Mouse (Mus musculus): ENCODE data around the gene Bag5.

The Bag5 gene

DNA sequence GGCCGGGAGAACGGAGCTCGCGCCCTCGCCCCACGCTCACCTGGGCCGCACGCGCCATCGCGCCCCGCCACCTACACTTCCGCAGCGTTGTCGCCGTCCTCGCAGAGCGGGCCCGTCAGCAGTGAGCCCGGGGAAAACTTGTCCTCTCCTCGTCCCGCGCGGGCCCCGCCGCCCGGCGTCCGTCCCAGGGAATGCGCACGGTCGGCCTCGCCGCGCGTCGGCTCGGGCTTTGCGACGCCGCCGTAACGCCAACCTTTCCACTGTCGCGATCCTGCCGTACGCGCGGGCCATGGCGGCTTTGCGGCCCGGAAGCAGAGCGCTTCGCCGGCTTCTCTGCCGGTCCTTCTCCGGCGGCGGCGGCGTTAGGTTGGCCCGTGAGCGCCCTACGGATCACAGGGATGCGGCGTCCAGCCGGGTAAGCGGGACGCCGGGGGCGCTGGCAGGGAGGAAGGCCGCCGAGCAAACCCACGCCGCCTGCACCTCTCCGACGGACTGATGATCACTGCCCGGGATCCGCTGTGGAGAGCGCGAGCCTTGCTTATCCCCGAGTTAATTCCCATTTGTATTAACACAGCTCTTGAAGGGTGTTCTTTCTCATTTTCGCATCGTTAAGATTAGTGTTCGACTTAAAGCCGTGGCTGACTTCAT, at the start of gene Bag5, which contains the start of gene Apopt1:
Gene Bag5, minus strand, starts transcription at position 254 of the 648 bp plus-strand sequence.
Gene Apopt1, plus strand, starts transcription at position 258 of the 648 bp plus-strand sequence.
- DNase-seq (ENCODE audit: low read depth, low spot score), result peak; percentile 96

DNA sequence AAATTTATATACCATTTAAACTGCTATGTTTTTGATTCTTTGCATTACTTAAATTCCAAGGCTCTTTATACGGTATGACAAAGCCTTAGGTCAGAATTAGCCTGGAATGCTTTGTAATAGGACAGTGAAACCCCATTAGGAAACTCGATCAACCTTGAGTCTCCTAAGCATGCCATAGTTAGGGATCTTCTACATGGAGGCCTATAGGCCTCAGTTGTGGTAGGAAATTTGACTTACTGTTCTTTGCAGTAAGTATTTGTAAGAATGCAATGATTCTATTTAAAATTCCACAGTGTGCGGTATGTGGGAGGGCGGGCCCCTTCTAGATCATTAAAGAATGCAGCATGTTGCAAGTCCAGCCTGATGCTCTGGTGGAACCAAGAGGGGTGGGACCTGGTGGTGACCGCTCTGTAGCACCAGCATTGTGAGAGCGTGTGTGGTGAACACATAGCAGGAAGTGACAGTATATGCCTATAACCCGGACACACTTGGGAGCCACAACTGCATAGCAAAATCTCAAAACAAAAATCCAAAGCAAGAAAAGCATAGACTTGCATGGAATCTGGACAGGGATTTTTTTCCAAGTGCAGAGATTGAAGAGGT, 47.4 kb upstream of the Bag5 start:
- DNase-seq (ENCODE audit: low read depth, low spot score), result no peak

DNA sequence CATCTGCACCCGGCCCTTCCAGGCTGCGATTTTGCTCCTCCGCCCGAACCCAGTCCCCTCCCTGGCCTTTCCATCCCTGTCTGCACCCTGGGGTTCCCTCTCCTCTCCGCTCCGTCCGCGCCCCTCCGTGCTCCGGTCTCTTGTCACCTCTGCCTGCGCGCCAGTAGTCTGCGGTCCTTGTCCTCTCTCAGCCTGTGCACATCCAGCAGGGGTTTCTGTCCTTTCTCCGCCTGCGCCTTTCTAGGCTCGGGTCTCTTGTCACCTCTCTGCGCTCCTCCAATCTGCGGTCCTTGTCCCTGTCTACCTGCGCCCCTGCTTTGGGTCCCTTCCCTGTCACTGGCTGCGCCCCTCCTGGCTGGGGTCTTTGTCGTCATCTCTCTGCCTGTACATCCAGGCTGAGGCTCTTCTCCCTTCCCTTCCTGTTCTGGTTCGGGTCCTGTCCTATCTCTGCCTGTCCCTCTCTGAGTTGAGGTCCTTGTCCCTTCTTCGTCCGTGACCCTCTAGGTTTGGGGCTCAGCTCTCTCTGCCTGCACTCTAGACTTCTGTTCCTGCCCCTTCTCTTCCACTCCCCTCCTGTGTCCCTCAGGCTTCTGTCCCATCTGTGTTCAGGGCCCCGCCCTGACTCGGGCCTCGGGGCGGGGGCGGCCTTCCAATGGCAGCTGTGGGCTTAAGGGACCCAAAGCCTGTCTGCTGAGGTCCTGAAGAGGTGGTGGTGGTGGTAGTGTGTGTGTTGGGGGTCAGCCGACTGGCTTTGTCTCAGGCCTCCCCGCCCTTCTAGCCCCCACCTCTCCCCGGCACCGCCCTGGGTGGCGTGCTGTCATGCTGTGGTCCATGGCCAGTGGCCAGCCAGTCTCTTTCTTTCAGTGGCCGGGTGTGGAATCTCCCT, 46.4 kb upstream of the Bag5 start:
- peak; percentile 44 for DNase-seq (ENCODE audit: low read depth, low spot score)

DNA sequence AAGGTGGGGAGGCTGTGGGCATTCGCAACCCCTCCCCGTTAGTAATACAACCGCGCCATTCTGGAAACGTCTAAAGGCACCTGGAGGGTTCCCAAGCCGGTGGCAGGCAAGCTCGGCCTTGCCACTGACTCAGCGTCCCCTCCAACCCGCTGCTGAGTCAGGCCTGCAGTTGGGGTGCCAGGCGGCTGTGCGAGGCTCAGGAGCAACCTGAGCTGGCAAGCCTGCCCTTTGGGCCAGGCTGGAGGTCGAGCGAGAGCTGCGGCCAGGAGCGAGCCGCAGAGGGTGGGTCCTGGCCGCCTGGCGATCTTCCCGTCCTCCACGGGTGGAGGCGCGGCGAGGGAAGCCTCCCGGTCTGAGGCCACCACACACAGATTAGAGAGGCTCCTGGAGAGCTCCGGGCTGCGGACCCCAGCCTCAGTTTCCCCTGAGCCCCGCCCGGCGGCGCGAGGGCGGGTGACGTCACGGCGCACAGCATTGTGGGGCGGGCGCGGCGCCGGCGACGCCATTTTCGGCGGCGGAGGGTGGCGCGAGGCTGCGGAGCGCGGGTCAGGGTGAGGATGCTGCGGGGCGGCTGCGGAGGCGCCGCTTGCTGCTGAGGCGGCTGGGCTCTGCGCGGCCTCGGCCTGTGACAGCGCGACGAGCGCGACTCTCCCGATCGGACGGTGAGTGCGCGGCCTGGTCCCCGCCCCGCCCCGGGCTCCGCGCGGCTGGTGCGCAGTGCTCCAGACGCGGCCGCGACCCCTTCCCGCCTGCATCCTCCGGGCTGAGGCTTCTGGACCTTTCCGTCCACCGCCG, 45.5 kb upstream of the Bag5 start, which contains the start of gene Klc1:
Gene Klc1, plus strand, starts transcription at position 469 of the 795 bp plus-strand sequence.
- peak; percentile 68 for DNase-seq (ENCODE audit: low read depth, low spot score)

DNA sequence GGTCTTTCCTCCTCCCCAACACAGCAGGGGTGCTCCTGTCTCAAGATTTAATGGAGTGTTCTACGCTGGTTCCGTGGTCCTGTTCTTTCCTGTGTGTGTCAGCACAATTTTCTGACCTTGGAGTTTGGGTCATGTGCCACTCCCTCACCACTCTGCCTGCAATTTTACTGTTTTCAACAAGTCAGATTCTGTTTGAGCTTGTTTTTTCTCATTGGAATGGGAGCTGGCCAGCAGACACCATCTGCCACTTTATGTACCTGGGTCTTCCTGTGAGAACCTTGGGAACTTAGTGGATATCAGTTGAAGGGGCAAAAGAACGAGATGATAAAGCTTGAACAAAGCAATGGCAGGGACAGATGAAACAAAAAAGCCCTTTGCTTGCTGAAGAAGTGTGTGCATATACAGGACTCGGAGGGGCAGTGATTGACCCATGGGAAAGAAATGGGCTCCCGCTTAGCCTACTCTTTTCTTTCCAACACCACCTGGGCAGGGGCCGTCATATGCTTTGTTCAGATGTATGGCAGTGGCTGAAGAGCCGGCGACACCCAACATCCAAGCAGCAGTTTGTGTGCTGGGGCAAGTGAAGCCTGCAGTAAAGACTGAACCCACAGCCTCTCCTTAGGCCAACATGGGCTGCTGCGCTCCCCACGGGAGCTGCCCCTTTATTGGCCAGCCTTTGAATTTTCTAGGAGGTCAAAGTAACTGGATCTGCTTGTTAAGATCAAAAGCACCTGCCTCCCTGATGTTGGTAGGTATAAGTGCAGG, 44.7 kb upstream of the Bag5 start:
- peak; percentile 45 for DNase-seq (ENCODE audit: low read depth, low spot score)

DNA sequence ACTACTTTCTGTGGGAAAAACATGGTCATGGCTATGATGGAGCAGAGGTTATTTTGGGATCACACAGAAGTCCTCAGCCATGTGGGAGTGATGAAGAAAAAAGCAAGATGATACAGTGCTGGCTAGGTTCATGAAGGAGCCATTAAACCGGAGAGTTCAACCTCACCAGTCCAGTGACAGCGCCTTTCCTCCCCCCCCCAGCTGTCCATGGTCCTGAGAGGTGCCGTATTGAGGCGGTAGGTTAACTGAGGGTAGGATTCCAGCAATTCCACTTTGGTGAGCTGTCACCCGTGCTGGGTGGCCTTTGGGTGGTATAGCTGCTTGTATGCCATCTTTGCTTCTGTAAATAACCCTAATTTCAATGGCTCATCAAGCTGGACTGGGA, 43.6 kb upstream of the Bag5 start:
- DNase-seq (ENCODE audit: low read depth, low spot score), result peak; percentile 57

DNA sequence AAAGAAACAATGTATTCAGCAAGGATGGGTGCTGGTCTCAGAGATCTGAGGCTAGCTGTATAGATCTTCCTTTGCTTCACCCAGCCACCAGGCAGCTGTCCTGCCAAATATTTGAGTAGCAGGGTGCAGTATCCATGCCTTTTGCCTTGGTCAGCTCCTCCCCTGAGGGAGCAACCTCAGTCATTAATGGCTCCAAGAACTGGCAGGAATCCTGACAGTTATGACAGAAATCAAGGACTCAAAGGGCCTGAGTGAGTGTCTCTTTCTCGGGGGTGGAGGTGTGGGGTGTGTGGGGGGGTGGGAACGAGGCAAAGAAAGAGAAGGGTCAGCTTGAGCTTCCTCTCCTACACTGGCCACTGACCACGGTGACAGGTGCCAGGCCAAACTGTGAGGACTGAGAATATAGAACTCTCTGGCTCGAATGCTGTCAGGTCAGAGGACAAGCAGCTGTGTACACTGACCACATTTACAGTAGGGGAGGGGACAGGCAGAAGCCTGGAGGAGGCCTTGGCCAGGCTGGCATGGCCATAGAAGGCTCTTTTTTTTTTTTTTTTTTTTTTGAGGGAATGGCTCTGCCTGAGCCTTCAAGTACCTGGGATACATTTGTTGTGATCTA, 43.1 kb upstream of the Bag5 start:
- no peak for DNase-seq (ENCODE audit: low read depth, low spot score)

DNA sequence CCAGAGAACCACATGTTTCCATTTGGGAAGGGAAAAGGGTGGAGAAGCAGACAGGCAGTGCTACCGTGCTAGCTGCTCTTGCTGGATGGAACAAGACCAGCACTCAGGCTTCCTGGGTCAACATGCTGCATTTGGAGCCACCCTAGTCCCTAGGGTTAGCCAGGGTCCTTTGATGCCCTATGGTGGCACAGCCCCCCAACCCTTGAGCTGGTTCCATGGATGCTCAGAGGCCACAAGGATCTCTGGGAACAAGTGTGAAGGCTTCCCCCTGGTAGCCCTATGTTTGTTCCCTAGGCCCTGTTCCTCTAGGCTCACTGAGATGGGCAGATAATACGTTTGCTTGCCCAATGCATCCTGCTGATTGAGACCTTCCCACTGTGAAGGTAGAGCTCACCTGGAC, 42.2 kb upstream of the Bag5 start:
- no peak for DNase-seq (ENCODE audit: low read depth, low spot score)

DNA sequence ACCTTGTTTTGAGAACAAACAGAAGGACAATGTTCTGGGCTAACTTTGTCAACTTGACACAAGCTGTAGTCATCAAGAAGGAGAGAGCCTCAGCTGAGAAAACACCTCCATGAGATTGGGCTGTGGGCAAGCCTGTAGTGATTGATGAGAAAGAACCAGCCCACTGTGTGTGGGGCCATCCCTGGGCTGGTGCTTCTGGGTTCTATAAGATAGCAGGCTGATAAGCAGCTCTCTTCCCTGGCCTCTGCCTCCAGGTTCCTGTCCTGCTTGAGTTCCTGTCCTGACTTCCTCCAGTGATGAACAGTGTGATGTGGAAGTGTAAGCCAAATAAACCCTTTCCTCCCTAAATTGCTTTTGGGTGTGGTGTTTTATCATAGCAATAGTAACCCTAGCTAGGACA, 41.7 kb upstream of the Bag5 start:
- no peak for DNase-seq (ENCODE audit: low read depth, low spot score)

DNA sequence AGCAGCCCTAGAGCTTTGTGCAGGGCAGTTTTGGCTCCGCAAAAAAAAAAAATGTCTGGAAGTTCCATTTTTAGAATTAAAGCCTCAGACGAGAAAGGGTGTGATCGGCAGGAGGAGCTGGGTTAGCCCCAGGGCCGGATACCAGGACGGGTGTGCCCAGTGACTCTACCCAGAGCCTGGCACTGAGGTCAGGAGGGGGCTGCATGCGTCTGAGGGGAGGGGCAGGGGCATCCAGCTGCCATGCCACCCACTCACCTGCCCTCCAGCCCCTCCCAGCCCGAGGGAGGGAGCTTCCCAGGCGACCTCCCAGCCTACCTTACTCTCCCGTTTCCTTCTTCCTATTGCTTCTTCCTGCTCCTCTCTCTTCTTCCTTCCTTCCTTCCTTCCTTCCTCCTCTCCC, 40.3 kb upstream of the Bag5 start:
- no peak for DNase-seq (ENCODE audit: low read depth, low spot score)

DNA sequence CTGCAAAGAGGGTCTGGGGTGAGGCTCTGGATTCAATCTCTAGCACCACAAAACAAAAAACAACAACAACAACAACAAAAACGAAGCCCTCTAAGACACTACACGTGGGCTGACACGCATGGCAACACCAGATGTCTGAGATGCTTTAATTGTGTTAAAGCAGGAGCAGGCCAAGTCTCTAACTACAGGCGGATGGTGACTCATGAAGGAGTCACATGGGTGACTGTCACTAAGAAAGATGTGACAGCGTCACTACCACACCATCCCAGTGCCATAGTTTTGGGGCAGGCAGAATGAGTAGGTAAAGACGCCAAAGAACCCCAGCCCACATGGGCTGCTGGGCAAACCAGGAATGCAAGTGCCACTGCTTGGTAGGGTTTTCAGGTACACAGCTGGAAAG, 39.4 kb upstream of the Bag5 start:
- no peak for DNase-seq (ENCODE audit: low read depth, low spot score)

DNA sequence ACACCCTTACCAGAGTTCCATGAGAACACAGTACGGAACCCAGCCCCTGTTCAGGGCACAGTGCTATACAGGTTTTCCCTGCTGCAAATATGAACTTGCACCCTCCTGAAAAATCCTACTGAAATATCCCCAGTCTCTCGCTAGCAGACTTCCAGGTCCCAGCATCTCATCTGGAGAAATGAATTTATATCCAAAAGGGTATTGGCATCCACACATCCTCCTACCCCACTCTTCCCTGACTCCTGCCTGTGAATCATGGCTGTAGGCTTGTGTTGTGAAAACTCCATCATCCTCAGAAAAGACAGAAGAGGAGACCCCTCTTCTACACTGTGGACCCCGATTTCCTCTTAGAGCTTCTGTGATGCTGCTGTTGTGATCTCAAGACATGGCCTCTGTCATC, 37.7 kb upstream of the Bag5 start:
- no peak for DNase-seq (ENCODE audit: low read depth, low spot score)

DNA sequence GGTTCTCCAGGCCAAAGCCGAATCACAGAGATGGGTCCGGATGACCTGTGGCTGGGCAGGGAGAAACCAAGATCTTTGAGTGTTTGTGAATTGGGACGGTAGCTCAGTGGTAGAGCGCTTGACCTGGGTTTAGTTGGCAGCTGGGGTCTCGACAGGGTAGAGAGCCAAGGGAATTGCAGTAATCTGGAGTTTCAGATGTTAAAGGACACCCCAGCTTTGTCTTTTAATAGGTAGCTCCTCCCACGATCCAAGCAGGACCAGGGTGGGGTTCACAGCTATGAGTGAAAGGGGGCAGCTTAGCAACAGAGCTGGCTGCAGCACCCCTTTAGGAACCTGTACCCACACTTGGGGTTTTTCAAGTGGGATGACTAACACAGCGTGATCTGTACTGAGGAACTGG, 34.4 kb upstream of the Bag5 start:
- no peak for DNase-seq (ENCODE audit: low read depth, low spot score)

DNA sequence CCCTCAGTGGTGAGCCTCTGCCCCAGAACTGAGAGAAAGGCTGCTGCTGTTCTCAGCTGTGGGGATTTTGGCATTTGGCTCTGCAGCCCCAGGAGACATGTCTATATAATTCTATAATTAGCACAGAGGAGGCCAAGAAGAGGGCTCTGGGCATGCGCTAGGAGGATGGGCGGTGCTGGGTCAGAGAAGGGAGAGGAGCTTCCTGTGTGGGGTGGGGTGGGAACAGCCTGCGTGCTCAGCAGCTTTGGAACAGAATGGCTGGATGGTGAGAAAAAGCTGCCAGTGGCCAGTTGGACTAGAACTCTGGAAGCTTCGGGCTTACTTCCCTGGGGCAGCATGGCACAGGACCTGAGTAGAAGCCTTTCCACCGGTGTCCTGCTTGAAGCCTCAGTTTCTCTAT, 33.0 kb upstream of the Bag5 start:
- DNase-seq (ENCODE audit: low read depth, low spot score), result peak; percentile 57

DNA sequence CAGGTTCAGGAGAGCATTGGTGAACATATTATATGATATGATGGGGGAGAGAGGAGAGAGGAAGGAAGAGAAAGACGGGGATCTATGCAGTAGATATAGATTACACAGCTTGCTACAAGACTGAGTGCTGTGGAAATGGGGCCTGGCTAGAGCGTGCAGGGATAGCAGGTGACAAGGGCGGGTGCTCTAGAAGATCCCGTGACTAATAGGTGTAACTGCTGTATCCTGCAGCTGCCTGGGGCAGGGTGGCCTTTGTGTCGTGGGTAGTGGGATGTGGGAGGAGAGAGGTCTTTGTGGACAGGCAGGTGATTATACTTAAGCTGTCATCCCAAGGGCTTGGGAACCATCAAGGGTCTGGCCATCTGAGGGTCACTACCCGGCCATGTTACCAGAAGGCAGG, 32.2 kb upstream of the Bag5 start:
- DNase-seq (ENCODE audit: low read depth, low spot score), result peak; percentile 44

DNA sequence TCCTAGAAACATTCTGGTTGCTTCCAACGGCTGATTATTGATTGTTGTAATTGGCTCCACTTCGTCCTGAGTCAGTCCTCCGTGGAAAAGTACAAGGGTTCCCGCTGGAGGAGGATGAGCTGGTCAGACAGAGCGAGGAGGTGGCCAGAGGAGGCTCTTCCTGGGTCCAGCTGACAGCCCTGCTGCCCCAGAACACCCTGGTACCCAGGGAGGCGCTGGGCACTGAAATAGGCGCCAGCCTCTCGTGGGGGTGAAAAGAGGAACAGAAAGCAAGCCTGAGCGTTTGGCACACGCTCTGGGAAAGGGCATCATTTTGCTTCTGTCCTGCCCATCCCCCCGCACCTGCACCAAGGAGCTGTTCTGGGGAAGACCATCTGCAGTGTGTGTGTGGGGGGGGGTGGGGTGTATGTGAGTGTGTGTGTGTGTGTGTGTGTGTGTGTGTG, 30.9 kb upstream of the Bag5 start:
- no peak for DNase-seq (ENCODE audit: low read depth, low spot score)

DNA sequence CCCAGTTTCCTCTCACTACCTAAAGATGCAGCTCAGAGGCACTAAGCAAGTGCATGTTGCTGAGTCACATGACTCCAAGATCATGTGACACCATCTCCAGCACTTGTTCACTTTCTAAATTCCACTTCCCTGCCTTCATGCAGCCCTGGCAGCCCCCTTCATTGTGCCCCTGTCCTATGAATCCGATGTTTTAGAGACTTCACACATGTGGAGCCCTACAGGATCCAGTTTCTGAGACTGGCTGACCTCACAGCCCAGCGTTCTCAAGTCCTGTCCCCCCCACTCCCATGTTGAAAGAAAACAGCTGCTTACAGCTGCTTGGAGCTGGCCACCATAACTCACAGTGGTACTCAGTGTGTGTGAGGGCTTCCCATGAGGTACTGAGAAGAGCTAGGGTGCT, 30.4 kb upstream of the Bag5 start:
- peak; percentile 75 for DNase-seq (ENCODE audit: low read depth, low spot score)

DNA sequence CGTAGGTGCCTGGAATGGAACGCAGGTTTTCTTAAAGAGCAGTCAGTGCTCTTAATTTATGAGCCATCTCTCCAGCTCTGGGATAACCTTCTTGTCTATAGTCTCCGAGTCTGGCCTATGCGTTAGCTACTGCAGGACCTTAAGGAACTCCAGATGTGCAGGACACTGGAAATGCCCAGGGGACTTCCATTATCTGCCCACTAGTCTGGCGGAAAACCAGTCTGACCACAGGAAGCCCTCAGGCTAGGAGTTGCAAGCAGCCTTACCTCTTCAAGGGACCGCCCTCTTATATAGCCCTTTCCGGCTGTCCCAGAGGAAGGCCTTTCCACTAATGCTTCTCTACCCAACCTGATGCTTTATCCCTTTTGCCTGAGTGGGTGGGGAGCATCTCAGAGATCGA, 28.3 kb upstream of the Bag5 start:
- no peak for DNase-seq (ENCODE audit: low read depth, low spot score)

DNA sequence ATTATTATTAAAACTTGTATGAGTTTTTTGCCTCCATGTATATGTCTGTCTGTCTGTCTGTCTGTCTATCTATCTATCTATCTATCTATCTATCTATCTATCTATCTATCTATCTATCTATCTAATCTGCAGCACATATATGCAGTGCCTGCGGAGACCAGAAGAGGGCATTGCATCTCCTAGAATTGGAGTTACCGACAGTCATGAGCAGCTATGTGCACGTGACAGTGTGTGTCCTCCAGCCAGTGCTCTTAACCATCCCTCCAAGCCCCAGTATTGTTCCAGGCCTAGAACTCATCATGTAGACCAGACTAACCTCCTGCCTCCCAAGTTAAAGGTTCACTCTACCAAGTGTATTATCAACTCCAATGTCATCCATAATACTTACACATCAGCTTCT, 25.7 kb upstream of the Bag5 start:
- DNase-seq (ENCODE audit: low read depth, low spot score), result peak; percentile 90

DNA sequence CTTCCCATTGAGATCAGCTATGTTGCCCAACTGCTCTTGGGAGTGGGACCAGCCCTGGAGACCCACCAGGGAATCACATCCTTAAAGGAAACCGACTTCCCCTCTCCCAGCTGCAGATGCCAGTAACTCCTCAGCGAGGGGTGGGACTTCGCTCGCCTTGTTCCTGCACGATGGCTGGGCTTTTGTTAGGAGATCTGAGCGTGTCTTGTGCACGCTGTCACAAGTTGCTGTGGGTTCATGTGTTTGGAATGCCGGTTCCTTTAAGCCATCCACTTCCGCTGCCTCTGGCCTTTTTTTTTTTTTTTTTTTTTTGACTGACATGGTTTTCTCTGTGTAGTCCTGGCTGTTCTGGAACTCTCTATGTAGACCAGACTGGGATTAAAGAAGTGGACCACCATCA, 24.3 kb upstream of the Bag5 start:
- DNase-seq (ENCODE audit: low read depth, low spot score), result peak; percentile 79

DNA sequence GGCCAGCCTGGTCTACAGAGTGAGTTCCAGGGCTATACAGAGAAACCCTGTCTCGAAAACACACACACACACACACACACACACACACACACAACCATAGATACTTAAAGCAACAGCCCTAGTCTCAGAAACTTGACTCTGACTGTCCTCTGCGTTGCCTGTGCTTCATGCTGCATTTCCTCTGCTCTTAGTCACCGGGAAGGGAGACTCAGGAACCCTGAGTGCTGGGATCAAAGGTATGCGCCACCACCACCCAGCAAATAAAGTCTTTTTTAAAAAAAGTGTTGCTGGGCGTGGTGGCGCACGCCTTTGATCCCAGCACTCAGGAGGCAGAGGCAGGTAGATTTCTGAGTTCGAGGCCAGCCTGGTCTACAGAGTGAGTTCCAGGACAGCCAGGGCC, 23.6 kb upstream of the Bag5 start:
- DNase-seq (ENCODE audit: low read depth, low spot score), result peak; percentile 57

All from ZHBTc4 (cell line).